Mouse (Mus musculus) frontal cortex, postnatal 14 days (tissue): ENCODE data around the gene Arsg.

Source experiments
- DNase-seq, 2 experiments: peaks; one replicate each; pipeline ENCODE4 v3.0.0; 2022; ENCODE audit warnings: low spot score in 2 of 2

The Arsg gene

DNA sequence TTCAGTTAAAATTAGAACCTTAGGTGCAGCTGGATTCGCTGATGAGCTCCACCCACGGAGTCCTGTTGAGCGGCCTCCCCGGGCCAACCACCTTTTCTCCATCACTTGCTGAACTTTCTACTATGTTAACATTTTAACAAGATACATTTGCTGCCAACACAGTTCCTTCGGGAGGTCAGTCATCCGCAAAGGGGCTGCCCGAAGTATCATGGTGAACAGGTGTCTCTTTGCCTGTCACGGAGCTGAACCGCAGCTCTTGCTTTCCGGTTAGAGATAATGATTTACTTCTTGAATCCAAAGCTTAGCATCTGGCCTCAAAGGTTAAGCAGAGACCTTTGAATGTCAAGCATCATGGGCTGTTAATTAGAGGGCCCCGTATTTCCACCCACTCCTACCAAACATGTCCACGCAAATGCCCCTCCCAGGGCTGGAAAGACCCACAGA lies 72.5 kb downstream of the Arsg start:
- DNase-seq = no peak

DNA sequence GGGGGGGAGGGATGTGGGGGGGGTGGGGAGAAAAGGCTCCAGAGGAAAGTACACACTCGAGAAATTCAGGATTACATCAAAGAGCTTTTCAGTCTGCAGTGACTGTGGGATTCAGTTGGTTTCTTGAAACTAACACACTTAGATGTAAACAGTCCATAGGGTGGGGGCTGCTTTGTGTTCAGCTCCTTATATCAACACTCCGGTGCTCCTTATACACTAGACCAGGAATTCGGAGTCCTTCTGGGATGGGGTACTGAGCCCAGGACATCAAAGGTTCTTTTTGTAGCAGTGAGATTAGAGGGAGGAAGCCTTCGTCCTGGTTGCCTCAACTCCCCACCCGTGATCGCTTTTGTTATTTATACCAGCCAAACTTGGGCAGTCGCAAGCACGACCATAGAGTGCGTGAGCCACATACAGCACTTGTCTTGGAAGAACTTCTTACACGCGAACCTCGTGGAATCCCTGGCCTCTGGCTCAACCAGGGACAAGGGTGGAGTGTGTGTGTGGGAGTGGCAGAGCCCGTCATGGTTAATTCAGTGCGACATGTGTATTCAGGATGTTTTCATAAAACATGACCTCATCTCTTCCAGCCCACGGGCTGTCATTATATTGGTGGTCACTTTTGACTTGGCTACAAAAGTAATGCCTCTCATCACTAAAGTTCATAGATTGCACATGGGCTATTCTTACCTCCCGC lies 73.3 kb downstream of the Arsg start:
- no peak for DNase-seq

DNA sequence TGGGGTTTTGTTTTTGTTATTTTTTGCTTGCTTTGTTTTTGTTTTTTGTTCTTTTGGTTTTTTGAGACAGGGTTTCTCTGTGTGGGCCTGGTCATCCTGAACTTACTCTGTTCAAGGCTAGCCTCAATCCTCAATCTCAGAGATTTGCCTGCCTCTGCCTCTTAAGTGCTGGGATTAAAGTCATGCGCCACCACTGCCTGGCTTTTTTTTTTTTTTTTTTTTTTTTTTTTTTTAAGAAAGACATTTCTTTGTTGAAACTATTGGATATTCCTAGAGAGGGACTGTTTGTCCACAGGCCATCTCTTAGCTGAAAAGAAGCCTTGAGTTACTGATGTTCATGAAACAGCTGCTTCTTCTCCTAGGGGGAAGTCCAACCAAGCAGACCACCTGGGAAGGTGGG lies 74.5 kb downstream of the Arsg start:
- no peak for DNase-seq

DNA sequence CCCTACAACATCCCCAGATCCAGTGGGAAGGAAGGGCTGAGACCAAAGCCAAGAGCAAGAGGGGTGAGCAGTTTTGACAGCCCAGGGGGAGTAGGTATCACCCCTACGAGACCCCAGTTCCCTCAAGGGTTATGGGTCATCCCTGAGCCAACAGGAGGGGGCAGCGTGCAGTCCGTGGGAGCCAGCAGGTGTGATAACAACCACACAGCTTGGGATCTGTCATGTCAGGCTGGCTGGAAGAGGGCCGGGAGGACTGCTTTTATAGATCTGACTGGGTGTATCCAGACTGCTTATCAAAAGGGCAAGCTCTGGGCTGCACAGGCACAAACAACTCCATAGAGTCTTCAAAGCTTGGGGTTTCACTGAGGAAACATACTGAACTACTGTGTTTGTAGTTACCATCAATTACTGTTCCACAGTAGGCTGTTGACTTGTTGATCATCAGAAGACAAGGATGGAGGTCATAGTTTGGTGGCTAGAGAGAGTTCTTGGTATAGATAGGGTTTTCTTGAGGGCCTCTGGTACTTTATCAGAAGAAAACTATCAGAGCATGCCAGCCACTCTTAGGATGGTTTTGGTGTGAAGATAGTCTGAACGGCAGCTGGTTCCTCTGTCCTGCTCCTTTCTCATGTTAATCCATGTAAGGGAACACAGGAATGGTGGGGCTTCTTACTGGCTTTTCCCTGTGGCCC lies 76.6 kb downstream of the Arsg start:
- DNase-seq = no peak

DNA sequence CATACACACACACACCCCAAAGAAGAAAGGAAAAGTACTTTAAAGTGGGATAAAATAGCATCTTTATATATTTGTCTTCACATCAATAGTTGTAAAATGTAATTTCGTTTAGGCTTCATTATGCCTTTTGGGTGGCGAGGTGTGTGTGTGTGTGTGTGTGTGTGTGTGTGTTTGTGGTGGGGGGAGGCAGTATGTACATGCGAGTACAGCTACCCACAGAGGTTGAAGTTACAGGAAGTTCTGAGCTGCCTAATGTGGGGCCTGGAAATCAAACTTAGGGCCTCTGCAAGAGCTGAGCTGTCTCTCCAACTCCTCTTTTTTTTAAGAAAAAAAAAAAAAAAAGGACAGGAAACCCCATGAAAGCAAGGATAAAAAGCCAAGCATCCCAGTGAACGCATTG lies 80.7 kb downstream of the Arsg start:
- no peak for DNase-seq

DNA sequence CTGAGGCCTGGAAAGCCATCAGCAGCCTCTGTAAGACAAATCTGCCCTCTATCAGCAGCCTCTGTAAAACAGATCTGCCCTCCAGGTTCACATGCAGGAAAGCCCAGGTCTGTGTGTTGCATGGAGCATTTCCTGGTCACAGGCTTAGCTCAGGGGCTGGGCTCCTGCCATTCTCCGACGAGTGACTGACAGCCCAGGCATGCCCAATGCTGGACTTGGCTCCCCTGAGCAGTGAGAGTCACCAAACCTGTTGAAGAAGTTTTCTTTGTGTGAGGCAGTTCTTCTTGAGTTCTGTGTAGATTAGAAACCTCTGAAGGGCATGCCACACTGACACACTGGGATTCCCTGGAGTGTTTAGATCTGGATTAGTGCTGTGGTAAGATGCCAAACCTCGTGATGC lies 81.3 kb downstream of the Arsg start:
- DNase-seq = no peak

DNA sequence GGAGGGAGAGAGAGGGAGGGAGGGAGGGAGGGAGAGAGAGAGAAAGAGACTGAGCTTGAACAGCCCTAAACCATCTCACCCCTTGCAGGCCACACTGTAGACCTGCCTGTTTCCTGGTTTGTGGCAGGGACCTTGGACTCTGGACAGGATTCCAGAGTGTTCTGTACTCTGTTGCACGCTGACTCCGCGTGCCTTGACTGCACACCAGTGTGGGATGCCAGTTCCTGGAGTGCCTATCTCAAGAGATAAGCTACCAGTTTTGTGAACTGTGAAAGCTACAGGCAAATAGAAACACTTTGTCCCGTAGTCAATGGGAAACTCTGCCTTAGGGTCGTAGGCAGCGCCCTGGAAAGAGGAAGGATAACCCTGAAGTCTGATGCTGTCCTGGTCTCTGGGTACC lies 83.0 kb downstream of the Arsg start:
- DNase-seq = no peak

DNA sequence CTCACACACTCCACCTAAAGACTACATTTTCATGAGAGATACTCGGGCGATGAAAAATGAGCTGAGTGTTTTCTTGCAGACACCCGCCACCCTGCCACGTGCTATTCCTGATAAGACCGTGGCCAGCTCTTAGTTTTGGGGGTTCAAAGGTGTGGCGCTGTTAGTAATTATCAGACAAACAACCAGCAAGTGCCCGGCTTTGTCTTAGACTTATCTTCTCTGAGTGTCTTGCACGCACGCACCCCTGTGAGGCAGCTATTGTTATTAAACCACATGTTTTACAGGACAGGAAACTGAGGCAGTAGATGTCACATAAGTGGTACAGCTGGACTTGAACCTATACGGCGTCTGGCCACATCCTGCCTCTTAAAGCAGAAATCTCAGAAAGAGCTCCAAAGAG lies 84.2 kb downstream of the Arsg start:
- no peak for DNase-seq

DNA sequence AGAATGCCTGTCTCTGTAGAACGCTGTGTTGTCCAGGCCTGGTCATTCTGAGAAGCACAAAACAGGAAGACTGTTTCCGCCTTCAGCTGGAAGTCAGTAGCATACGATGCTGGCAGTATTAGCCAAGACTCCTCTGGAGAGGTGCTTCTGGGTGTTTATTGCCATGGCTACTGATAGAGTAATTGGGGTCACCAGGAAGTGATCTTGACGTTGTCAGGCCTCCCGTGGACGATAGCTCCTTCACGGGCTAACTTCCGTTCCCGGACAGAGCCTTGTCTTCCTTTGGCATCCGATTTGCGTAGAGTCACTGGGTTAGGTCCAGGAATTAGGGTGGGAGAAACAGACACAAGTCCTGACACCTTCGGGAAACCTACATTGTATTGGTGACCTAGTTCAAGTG lies 86.1 kb downstream of the Arsg start:
- DNase-seq = no peak

DNA sequence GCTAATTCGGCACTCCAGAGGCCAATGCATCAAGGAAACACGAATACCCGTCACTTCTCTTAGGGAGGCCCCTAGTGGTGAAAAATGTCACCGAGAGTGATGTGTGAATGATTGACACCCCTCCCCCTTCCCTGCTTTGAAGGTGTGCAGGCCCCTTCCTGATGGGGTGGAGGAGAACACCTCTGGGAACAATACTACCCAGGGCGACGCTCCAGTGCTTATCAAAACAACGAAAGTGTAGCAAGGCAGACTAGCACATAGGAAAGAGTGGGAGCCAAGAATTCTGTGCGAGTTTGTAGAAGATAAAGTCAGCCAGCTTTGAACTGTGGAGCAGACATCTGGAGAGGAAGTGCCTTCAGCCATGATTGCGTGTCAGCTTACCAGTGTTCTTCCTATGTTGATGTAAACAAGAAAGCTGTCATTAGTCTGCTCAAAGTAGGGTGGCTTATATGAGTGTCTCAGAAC lies 87.7 kb downstream of the Arsg start:
- no peak for DNase-seq

DNA sequence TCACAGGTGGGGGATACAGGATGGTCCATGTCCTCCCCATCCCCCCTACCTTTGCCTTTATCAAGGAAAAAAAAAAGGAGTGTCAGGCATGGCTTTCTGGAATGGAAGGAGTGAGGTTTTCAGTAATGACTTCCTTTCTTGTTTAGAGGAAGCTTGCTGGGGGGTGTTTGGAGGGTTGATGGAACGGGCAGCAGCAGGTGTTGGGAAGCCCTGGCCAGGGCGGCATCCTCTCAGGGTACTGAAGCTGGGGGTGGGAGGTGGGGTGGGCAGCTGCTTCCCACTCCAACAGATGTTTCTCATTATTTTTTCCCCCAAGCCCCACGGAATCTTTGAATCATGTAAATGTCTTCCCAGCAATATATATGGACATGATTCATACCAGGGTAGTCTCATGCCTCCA lies 88.3 kb downstream of the Arsg start:
- no peak for DNase-seq

DNA sequence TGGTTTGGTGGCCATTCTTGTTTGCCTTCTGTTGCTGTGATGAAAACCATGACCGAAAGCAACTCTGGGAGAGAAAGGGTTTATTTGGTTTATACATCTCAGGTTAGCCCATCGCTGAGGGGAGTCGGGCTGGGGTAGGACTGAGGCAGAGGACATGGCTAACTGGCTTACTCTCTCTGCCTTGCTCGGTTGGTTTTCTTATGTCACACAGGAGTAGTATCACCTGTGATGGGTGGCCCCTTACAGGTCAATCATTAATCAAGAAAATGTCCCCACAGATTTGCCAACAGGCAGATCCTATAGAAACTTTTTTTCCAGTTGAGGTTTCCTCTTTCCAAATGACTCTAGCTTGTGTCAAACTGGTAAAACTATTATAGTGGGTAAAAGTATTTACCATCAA lies 90.5 kb downstream of the Arsg start:
- DNase-seq = no peak

DNA sequence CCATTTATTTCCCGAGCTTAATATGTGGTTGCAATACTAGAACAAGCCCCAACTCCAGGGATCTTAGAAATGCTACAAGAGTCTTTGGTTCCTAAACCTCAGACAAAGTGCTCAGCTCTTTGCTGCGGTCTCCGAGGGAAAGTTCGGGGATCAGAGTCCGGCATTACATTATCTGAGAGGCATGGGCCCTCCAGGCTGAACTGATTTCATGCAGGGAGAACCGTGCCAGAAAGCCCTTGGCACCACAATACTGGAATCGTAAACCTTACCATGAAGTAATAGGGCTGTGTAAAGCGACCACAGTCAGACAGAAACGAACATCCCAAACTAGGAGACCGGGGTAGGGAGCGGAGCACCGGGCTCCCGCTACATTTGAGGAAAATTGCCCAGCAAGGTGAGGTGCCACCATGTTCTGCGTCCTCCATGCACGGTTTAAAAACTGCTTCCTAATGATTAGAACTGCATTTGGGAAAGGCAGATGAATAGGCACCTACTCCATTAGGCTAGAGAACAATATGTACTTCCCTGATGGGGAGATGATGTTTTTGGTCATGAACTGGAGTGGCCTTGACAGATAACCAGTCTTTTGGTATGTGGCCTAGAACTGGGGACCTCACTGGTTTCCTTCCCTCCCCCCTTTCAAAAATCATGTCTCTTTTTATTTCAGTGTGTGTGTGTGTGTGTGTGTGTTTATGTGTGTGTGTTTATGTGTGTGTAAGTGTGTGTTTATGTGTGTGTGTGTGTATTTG lies 91.5 kb downstream of the Arsg start:
- DNase-seq = no peak

DNA sequence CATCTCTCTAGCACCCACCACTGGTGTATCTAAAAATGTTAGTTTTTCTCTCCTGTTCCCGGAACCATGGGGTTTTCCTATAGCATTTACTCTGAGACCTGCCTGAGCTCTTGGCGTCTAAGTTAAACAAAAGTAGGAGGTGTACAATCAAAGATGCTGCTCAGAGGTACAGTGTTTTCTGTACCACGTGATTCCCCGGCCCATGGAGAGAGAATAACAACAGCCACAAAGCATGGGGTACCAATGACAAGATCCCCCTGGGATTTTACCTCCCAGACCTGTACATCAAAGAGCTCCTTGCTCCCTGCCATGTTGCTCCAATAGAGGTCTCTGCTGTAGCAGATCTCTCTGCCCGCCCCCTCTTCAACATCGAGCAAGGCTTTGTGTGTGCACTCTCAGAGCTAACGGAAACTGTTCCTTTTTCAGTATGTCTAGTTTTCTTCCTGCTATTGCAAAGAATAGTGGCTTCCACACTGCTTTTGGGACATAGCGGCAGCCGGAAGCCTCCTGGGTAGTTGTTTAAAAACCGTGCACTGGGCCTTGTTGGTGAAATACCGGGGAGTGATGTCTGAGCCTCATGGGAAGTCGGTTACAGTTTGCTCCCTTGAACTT lies 95.9 kb downstream of the Arsg start:
- DNase-seq = no peak

DNA sequence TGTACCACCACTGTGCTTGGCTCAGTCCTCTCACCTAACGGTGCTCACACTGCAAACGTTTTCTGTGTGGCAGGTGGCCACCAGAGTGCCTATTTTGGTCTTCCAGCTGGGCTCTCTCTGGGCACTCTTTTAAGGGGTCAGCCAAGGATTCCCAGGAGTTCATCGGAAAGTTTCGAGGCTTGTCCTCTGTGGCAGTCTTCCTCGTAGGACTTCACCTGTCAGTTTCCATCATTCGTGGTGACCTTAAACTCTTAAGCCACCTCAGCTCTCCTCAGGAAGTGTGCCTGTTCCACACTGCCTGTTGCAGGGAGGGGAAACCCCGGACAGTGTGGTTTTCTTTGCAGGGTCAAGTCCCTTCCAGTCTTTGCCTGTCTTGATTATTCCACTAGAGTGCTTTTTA lies 96.6 kb downstream of the Arsg start:
- no peak for DNase-seq

DNA sequence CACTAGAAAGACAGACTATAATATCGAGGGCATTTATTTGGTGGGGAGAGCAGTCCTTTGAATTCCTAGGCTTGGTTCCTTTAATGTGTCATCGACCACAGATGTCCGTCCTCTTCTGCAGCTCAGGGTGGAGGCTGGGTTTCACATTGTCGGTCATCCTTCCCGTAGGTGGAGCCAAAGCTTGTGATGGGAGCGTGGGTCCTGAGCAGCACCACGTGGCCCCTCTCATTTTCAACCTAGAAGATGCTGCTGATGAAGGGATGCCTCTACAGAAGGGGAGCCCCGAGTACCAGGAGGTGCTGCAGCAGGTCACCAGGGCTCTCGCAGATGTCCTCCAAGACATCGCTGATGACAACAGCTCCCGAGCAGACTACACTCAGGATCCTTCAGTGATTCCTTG lies 98.9 kb downstream of the Arsg start:
- DNase-seq = no peak

DNA sequence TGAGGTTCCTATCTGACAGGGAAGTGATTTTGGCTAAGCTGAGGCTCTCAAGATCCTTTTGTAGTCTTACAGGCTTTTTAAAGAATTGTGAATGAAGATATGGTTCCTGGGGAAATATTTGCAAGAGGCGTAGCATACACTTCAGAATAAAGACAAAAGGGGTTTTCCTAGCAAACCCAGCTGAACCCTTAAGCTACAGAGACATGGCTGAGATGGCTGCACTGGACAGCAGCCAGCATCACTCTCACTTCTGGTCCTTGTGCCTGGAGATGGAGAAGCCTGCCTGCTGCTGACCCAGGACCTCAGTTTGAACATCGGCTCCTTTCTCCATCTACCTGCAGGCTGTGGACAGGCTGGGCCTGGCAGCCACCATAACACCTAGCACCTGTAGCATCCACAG lies 101.4 kb downstream of the Arsg start:
- DNase-seq = no peak

DNA sequence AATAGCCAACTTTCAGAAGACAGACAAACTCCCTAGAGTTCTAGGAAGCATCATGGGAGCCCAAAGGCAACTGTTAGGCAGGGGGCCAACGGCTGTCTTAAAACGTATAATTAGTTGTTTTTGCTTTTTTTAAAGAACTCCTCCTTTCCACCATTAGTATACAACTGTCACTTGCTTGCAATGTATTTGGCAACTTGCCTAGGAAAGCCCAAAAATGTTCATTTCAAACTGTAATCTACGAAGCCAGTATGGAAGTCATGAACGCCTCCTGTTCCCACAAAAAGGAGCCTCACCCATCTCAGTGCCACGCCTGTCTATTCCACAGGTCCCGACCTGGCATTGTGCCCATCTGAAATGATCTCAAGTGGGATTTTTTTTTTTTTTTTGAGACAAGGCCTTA lies 102.7 kb downstream of the Arsg start:
- DNase-seq = no peak

DNA sequence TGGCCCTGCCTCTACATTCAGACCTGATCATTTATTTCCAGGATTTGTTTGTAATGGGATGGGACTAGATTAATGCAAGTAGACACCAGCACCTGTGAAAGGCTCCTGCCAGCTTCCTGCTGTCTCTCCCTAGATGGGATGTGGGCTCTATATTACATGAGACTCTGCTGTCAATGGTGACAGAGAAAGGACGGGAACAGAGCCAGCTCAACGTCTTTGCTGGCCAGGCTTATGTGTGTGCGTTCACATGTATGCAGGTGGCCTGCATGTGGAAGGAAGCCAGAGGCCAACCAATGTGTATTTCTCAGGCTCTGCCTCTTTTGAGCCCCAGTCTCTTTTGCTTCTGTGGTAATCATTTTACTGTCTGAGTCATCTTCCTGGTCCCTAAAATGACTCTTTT lies 105.4 kb downstream of the Arsg start:
- DNase-seq = no peak

DNA sequence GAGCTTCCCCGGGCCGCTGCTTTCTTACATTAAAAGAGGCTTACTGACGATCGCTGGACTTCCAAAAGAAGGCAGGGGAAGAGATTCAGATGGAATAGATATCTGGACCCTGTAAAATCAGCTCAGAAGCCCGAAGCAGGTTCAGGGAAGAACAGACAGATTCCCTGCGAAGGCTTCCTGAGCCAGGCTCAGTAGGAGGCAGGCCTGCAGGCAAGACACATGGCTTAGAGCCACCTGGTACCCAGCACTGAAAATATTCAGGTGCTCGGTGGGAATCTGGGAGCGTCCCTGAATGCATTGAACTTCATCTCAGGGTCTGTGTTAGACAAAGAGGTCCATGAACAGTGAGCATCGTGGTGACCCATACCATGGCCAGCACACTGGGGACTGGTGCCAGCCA lies 106.8 kb downstream of the Arsg start:
- no peak for DNase-seq

DNA sequence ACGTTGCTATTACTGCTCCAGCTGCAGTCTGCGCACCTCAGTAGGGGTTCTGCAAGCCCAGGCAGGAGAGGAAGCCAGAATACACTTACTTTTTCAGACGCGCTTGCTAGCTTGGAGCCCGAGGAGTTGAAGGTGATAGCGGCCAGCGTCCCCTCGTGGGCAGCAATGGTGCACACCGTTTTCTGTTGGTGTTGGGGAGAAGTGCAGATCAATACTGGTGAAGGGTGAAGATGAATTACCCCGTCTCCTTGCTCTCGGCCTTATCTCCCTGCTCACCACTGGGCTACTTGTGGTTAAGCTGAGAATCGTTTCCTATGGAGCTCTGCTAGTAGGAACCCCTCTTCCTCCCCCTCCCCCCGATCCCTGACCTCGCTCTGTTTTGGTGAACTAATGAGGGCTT lies 110.8 kb downstream of the Arsg start:
- no peak for DNase-seq
